Mouse (Mus musculus) hindbrain, embryonic 16.5 days (tissue): ENCODE measurements around the gene Palm3. TPM values are rescaled to one million over a fixed set of nuclear protein-coding genes. Genes with fewer than 3 reads are reported as not detected.
A peak's percentile ranks its signal among the peaks of the same experiment; 100 is the strongest.

ENCODE experiments used
- ATAC-seq: fragments of 200-750 bp; cut with Nextera tagmentation; 2 replicates; pipeline ENCODE4 v1.8.0; 2017; ENCODE audit warnings: moderate TSS enrichment, moderate library complexity
- H3K27ac ChIP-seq: fragments of 300-500 bp; sonication (generic); 2 replicates; pipeline ENCODE4 v1.5.1; 2014; ENCODE audit warnings: low read depth, mild to moderate bottlenecking, control low read depth, low read length, moderate library complexity
- H3K27me3 ChIP-seq: fragments of 300-500 bp; sonication (generic); replicated peaks from 2 replicates; pipeline ENCODE4 v1.6.1; 2014; ENCODE audit warnings: low read length; ENCODE audit not compliant: control insufficient read depth, insufficient read depth
- H3K36me3 ChIP-seq: fragments of 300-500 bp; sonication (generic); 2 replicates; pipeline ENCODE4 v1.6.1; 2014; ENCODE audit warnings: mild to moderate bottlenecking, low read length, moderate library complexity, mixed read lengths; ENCODE audit not compliant: control insufficient read depth, insufficient read depth
- H3K4me1 ChIP-seq: fragments of 300-500 bp; sonication (generic); 2 replicates; pipeline ENCODE4 v1.6.1; 2014; ENCODE audit warnings: low read depth, low read length; ENCODE audit not compliant: control insufficient read depth, insufficient read depth
- H3K4me2 ChIP-seq: fragments of 300-500 bp; sonication (generic); 2 replicates; pipeline ENCODE4 v1.6.1; 2014; ENCODE audit warnings: mild to moderate bottlenecking, low read length, control low read depth, moderate library complexity
- H3K4me3 ChIP-seq: fragments of 300-500 bp; sonication (generic); 2 replicates; pipeline ENCODE4 v1.5.1; 2014; ENCODE audit warnings: mild to moderate bottlenecking, low read length, control low read depth, moderate library complexity
- H3K9ac ChIP-seq: fragments of 300-500 bp; sonication (generic); 2 replicates; pipeline ENCODE4 v1.6.1; 2014; ENCODE audit warnings: low read depth, mild to moderate bottlenecking, control low read depth, low read length, moderate library complexity
- H3K9me3 ChIP-seq: fragments of 300-500 bp; sonication (generic); 2 replicates; pipeline ENCODE4 v1.6.1; 2014; ENCODE audit warnings: mild to moderate bottlenecking, low read length, moderate library complexity; ENCODE audit not compliant: control insufficient read depth
- WGBS: fragments of 180-500 bp; shearing (Covaris S2); extraction: QIAGEN DNeasy Blood & Tissue Kit; methylation state at CpG from one replicate; pipeline ENCODE4 v1.1.7; 2014; 5-methylcytosine and 5-hydroxymethylcytosine counted together
- polyA plus RNA-seq: library from polyadenylated mRNA; unstranded; fragments of >200 nt; fragmentation: Nextera tagmentation; extraction: Ambion mirVana; gene quantifications from 2 replicates; pipeline ENCODE4 v1.2.1, GENCODE M21; 2015

Gene Palm3
- polyA plus RNA-seq, 1 experiment from 2014 or later = 11.3 TPM

DNA sequence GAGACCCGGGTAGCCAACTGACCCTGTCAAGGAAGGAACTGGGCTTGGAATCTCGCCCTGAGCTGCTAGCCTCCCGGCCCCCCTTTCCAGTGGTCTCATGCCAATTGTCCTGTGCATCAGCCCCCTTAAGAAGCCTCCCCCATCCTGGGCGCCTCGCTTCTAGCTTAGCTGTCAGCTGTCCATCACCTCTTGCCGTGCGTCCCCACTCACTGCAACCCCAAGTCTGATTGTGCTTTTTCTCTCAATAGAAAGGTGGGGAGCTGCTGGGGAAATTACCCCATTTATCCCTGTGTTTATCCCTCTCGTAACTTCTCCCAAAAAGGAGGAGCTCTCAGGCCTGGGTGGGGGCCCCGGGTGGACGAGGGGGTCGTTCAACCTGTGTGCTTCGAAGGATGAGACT lies 25.3 kb upstream of the Palm3 start:
- no peak overlapping the region for H3K9ac ChIP-seq
- H3K27me3 ChIP-seq = no peaks in the 10 kb centered on the region; the same call in 1 of the 2 replicates
- H3K4me1 ChIP-seq = peaks cover 15% of the 10 kb centered on the region
- peak overlapping the region; percentile 87 for H3K4me2 ChIP-seq
- no peak overlapping the region for H3K27ac ChIP-seq
- ATAC-seq = peak; percentile 13; the same call in 1 of the 2 replicates
- peaks cover 12% of the 10 kb centered on the region; the same call in 1 of the 2 replicates for H3K36me3 ChIP-seq
- H3K4me3 ChIP-seq = peak overlapping the region; percentile 82; the same call in 1 of the 2 replicates
- no peaks in the 10 kb centered on the region for H3K9me3 ChIP-seq
- 10% methylated on average over 12 of the region's 12 CpGs for WGBS

DNA sequence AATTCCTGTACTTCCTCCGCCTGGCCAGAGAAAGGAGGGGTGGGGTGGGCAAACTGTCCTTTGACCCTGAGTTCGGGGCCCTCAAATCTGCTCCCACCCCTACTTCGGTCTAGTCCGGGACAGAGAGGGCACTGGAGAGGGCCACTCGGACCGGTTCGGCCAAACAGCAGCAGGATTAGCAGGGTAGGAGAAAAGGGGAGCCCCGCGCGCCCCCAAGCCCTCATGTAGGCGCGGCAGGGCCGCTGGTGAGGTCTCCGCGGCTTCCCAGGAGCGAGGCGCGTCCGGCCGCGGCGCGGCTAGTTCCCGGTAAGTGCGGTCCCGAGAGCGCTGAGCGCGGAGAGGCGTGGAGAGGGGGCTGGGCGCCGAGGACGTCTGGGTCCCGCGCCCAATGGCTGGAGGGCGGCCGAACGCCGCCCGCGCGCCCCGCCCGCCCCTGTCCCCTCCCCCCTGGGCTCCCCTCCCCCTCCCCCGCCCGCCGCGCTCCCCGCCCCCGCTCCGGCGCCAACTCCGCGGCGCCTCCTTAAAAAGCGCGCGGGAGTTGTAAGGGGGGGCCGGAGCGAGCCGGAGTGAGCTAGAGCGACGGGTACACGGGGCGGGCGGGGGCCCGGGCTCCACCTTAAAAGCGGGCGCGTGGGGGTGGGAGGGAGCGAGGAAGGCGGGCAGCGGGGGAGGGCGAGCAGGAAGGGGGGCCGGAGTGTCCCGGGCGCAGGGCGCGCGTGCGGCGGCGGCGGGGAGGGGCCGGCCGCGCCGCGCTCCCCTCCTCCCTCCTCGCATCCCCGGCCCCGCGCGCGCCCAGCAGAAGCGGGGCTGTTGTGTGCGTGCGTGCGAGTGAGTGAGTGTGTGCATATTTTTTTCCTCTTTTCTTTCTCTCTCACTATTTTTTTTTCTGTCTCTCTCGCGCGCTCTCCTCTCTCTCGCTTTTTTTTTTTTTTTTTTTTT lies 24.4 kb upstream of the Palm3 start:
- H3K9me3 ChIP-seq = no peaks in the 10 kb centered on the region
- peaks cover 4% of the 10 kb centered on the region; the same call in 1 of the 2 replicates for H3K36me3 ChIP-seq
- H3K9ac ChIP-seq = peak overlapping the region; percentile 87
- WGBS = under 1% methylated on average over 40 of the region's 103 CpGs
- H3K27ac ChIP-seq = peak overlapping the region; percentile 93
- H3K4me3 ChIP-seq = peak overlapping the region; percentile 82
- peak overlapping the region; percentile 87 for H3K4me2 ChIP-seq
- peaks cover 15% of the 10 kb centered on the region for H3K4me1 ChIP-seq
- ATAC-seq = peak; percentile 77
- no peaks in the 10 kb centered on the region; the same call in 1 of the 2 replicates for H3K27me3 ChIP-seq

DNA sequence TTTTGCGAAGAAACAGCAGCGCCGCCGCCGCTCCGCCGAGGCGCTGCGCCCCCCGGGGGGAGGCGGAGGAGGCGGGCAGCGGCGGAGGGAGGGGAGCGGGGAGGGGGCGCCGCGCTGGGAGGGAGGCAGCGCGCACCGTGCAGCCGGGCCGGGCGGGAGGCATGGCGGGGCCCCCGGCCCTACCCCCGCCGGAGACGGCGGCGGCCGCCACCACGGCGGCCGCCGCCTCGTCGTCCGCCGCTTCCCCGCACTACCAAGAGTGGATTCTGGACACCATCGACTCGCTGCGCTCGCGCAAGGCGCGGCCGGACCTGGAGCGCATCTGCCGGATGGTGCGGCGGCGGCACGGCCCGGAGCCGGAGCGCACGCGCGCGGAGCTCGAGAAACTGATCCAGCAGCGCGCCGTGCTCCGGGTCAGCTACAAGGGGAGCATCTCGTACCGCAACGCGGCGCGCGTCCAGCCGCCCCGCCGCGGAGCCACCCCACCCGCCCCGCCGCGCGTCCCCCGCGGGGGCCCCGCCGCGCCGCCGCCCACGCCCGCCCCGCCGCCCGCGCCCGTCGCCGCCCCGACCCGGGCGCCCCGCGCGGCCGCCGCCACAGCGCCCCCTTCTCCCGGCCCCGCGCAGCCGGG lies 23.6 kb upstream of the Palm3 start, which contains the start of gene Samd1:
Gene Samd1, plus strand, starts transcription at position 162 of the 631 bp plus-strand sequence.
- peak; percentile 22 for ATAC-seq
- under 1% methylated on average over 45 of the region's 112 CpGs for WGBS
- no peaks in the 10 kb centered on the region for H3K9me3 ChIP-seq

DNA sequence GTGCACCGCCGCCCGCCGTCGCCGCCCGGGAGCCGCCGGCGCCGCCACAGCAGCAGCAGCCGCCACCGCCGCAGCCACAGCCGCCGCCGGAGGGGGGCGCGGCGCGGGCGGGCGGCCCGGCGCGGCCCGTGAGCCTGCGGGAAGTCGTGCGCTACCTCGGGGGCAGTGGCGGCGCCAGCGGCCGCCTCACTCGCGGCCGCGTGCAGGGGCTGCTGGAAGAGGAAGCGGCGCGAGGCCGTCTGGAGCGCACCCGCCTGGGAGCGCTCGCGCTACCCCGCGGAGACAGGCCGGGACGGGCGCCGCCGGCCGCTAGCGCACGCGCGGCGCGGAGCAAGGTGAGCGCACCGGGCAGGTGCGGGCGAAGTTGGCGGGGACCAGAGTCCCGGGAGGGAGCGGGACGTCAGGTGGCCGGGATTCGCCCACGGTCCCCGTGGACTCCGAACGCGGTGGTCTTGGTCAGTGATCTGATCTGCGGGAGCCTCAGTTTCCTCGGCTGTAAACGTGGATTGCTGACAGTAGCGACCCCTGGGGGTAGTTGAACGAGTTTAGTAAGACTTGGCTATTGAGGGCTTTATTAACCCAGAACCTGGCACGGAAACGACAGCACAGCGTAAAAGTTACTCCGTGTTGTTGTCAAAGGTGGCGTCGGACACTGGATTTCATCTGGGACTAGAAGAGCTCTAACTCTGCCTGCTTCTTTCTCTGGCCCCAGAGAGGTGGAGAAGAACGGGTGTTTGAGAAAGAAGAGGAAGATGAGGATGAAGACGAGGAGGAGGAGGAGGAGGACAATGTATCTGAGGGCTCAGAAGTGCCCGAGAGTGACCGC lies 22.8 kb upstream of the Palm3 start:
- WGBS = 1% methylated on average over 78 of the region's 92 CpGs
- Histone ChIP-seq H3K27ac (peak overlapping the region; percentile 76), H3K36me3 (no peaks in the 10 kb centered on the region; the same call in 1 of the 2 replicates), H3K9ac (peak overlapping the region; percentile 87), H3K4me3 (peak overlapping the region; percentile 82), H3K4me2 (peak overlapping the region; percentile 76), H3K4me1 (peaks cover 20% of the 10 kb centered on the region), H3K27me3 (no peaks in the 10 kb centered on the region; the same call in 1 of the 2 replicates), H3K9me3 (no peaks in the 10 kb centered on the region)
- peak; percentile 7; the same call in 1 of the 2 replicates for ATAC-seq

More for the DNA sequence above, 23.6 kb upstream of the Palm3 start, which contains the start of gene Samd1:
- Histone ChIP-seq H3K4me3 (peak within 1 kb of the TSS; percentile 82), H3K36me3 (no peaks in the 10 kb centered on the region; the same call in 1 of the 2 replicates), H3K4me1 (peaks cover 15% of the 10 kb centered on the region), H3K27ac (peak within 1 kb of the TSS; percentile 93), H3K4me2 (peak within 1 kb of the TSS; percentile 87), H3K9ac (peak within 1 kb of the TSS; percentile 87), H3K27me3 (no peaks in the 10 kb centered on the region; the same call in 1 of the 2 replicates)

DNA sequence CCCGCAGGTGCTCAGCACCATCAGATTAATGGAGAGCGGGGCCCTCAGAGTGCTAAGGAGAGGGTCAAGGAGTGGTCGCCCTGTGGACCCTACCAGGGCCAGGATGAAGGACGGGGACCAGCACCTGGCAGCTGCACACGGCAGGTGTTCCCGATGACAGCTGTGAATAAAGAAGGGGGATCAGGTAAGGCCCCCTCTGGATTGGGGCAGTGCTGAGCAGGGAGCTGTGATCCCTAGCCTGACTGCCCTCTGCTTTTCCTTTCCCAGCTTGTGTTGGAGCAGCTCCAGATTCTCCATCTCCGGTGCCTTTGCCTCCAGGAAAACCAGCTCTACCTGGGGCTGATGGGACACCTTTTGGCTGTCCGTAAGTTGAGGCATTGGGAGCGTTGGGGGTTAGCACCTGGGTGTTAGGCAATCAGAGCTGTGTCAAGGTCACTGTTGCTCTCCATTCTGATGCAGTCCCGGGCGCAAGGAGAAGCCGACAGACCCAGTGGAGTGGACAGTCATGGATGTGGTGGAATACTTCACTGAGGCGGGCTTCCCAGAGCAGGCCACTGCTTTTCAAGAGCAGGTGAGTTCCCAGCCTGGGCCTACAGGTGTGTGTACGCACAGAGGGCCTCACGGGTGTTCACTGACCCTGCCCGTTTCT lies 22.1 kb upstream of the Palm3 start:
- Histone ChIP-seq H3K9ac (peak overlapping the region; percentile 87), H3K9me3 (no peaks in the 10 kb centered on the region), H3K36me3 (no peaks in the 10 kb centered on the region; the same call in 1 of the 2 replicates), H3K4me2 (peak overlapping the region; percentile 76), H3K4me1 (peaks cover 26% of the 10 kb centered on the region), H3K4me3 (peak overlapping the region; percentile 82), H3K27ac (no peak overlapping the region), H3K27me3 (no peaks in the 10 kb centered on the region; the same call in 1 of the 2 replicates)
- 63% methylated on average over 16 of the region's 16 CpGs for WGBS
- ATAC-seq = no peak

DNA sequence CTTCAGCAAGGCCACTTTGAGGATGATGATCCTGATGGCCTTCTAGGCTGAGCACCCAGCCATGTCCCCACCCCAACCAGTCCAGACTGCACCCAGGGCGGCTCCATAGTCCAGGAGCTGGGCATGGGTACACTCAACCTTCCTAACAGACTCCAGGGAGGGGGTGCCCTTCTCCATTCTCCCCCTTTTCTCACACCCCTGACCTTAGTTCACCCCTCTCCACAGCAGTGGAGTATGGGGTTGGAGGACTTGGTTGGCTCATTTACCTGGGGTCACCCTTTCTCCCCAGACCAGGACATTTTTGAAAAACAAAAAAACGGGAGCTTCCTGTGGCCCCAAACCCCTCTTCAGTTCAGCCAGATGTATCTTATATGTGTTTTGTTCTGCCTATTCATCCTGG lies 21.4 kb upstream of the Palm3 start:
- no peaks in the 10 kb centered on the region; the same call in 1 of the 2 replicates for H3K27me3 ChIP-seq
- peaks cover 28% of the 10 kb centered on the region for H3K4me1 ChIP-seq
- H3K4me2 ChIP-seq = no peak overlapping the region
- H3K36me3 ChIP-seq = no peaks in the 10 kb centered on the region; the same call in 1 of the 2 replicates
- H3K9me3 ChIP-seq = no peaks in the 10 kb centered on the region
- no peak overlapping the region for H3K9ac ChIP-seq
- WGBS = 94% methylated on average over 2 of the region's 2 CpGs
- no peak overlapping the region for H3K27ac ChIP-seq
- H3K4me3 ChIP-seq = no peak overlapping the region
- ATAC-seq = no peak

DNA sequence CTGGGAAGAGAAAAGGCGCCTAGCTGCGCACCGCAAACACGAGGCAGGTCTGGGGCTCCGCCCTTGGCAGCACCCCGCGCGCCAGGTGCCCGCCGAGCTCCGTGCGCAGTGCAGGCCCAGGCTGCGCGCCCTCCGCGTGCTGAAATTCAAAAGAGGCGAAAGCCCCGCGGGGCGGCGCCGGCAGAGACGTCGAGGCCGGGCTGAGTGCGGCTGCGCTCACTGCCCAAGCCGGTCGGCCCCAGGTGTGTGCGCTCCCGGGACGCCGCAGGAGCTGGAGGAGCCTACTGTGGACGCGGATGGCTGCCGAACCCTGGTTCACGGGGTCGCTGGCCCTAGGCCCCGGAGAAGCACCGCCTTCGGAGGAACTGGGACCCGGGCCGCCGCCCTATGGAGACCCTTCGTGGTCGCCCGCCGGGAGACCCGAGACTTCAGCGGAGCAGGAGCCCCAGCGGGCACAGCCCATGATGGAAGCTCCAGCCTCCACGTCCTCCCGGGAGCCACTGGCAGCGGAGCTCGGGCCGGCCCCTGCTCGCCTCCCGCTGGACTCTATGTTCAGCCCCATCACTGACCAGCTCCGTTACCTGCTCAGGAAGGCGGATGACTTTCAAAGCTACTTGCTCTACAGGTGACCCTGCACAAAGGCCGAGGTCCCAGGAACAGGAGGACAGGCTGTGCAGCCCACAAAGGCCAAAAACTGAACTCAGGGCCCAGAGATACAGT lies 19.8 kb upstream of the Palm3 start, which contains the start of gene 1700067K01Rik:
Gene 1700067K01Rik, plus strand, starts transcription at position 222 of the 720 bp plus-strand sequence.
- WGBS = 21% methylated on average over 60 of the region's 61 CpGs
- Histone ChIP-seq H3K4me3 (no peak within 1 kb of the TSS), H3K9ac (0 out of 2 replicates have a peak within 1 kb of the TSS, but pooled peaks have one; percentile 4), H3K27me3 (no peaks in the 10 kb centered on the region; the same call in 1 of the 2 replicates), H3K9me3 (no peaks in the 10 kb centered on the region), H3K36me3 (no peaks in the 10 kb centered on the region; the same call in 1 of the 2 replicates), H3K27ac (no peak within 1 kb of the TSS), H3K4me2 (peak within 1 kb of the TSS; percentile 22; the same call in 1 of the 2 replicates), H3K4me1 (peaks cover 29% of the 10 kb centered on the region)
- no peak for ATAC-seq
